Mouse (Mus musculus): ENCODE measurements around the gene Gcnt3.

DNA sequence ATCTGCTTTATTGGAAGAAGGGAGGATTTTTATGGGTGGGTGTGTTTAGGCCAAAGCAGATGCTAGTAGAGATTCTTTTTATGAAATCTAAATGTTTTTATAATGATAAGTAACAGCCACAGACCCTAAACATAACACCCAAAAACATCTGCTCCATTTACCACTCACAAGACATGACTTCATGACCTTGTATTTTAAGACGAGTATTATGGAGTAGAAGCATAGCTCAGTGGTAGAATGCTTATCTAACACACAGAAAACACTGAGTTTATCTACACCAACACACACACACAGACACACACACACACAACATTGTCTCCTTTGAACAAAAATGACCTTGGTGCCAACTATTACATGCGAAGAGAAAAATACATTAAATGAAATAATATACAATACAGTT lies 7.0 kb upstream of the Gcnt3 start:
- TF ChIP-seq TAL1 (IDR thresholded peaks at IDR 0.05; ENCODE audit: low read length) = no peak
- TF ChIP-seq GATA1 (IDR thresholded peaks at IDR 0.05; ENCODE audit: low read length) = no peak

All from erythroblast, embryonic 14.5 days (primary cell).